Mouse (Mus musculus): Measurements from ENCODE around the gene Tbc1d24.

Tbc1d24 gene

DNA sequence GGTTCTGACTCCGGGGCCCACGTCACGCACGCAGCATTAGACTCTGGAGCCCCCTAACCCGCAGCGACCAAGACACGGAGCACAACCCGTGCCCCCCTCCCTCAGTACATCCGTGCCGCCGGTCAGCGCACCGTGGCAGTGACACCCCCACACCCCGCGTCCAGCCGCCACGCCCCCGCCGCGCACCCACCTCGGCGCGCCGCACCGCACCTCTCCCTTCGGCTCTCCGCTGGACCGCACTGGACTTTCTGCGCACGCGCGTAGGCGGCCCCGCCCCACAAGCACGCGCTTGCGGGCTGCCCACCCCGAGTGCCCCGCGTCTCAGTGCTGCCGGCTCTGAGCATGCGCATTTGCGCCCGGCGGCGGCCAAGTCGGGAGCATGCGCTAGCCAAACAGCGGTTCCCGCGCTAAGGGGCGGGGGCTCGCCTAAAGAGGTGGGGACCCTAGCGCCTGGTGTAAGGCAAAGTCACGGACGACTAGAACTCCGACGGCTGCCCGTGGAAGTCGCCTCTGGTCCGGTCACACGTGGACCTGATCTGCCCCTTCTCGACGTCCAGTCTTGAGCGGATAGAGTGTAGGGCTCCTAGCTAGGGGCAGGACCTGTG lies at the start of gene Tbc1d24:
Gene Tbc1d24 (minus strand): TSS at position 279 of the 605 bp plus-strand sequence.
- peak; percentile 99 for DNase-seq

- DNase-seq, result no peak
Observed at GRCm38 (mm10) chr17:24252329-24252728, 47.0 kb upstream of the Tbc1d24 start.

DNA sequence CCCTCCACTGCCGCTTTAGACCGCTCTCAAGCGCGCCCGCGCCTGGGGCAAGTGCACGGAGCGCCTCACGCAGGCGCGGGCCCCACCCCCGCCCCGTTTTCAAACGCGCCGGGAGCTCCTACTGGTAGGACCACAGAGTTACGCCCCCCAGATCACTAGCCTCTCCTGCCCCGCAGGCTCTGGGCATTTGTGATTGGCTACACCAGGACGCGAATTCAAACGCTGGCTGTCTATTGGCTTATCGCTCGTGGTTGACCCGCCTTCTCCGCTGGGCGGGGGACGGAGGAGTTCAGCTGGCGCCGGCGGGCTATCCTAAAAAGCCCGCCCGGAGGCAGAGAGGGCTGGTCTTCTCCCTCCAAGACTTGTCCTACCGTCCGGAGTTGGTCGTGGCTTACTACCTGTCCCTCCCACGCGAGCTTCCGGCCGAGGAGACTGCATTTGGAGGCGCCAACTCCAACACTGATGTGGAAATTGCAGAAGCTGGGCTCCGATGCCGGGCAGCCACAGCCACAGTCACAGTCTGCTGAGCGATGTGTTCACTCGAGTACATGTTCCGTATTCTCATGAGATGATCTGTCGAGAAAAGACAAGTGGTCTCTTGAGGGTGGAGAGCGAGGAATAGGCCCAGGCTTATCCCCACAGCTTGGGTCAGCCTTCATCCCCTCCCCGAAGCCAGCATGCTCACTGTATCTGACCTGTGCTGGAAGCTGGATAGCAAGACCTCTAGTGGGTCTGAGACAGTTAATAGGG lies 46.1 kb upstream of the Tbc1d24 start, which contains the start of gene Ccnf:
Gene Ccnf (minus strand): TSS at position 165 of the 750 bp plus-strand sequence.
- peak; percentile 100 for DNase-seq

- DNase-seq, result no peak
Observed at GRCm38 (mm10) chr17:24250988-24251319, 45.6 kb upstream of the Tbc1d24 start.

DNA sequence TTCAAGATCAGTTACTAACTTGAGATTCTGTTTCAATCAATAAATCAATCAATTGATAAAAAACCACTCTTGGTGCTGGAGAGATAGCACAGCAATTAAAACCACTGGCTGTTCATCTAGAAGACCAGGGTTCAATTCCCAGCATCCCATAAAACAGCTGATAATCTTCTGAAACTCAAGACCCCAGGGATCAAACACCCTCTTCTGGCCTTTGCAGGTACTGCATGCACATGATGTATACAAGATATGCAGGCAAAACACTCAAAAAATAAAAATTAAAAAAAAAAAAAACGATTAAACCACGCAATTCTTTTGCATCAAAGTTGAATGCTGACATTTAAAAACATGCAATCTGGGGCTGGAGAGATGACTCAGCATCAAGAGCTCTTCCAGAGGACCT lies 43.3 kb upstream of the Tbc1d24 start:
- peak; percentile 53 for DNase-seq

DNA sequence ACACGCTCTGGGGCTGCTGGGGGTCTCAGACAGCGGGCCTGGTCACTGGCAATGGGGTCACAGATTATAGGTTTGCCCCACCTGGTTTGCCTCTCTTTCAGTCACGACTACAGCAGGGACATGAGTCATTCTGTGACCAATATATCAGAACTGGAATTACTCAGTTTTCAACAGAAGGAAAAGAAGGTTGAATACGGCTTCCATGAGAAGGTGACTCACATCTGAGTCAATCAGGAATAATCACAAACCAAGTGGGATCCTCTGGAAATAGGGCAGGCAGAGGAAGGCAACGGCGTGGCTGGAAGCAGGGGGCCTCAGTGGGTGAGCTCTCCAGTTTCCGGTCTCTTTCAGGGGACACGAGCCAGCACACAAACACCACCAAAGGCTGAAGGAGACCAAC lies 38.7 kb upstream of the Tbc1d24 start:
- no peak for DNase-seq

DNA sequence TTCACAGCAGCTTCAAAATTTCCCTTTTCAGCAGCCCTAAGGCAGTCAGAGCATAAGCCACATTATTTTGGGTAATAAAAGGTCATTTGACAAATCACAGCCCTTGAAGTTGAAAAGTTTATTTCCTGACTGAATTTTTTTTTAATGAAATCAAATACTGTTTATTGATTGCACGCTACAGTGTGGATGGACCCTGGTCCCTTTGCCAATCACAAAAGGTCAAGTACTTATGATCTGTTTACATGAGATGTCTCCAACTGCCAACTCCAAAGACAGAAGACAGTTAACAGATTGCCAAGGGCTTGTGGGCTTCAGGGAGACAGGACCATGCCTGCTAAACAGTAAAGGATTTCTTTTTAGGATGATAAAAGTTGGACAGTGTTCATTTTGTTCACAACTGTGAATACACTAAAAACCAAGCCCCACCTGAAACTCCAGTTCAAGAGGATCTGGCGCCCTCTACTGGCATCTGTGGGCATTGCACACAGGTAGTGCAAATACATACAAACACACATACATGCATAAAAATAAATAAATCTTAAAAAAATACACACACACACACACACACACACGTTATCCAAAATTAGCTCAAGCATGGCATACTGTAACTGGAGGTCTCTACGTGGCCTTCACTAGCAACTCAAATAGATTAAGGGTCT lies 38.1 kb upstream of the Tbc1d24 start:
- DNase-seq, result no peak

GRCm38 (mm10) chr17:24236921-24237320 lies 31.6 kb upstream of the Tbc1d24 start:
- peak; percentile 94 for DNase-seq

GRCm38 (mm10) chr17:24236479-24236878 lies 31.1 kb upstream of the Tbc1d24 start:
- DNase-seq, result no peak

DNA sequence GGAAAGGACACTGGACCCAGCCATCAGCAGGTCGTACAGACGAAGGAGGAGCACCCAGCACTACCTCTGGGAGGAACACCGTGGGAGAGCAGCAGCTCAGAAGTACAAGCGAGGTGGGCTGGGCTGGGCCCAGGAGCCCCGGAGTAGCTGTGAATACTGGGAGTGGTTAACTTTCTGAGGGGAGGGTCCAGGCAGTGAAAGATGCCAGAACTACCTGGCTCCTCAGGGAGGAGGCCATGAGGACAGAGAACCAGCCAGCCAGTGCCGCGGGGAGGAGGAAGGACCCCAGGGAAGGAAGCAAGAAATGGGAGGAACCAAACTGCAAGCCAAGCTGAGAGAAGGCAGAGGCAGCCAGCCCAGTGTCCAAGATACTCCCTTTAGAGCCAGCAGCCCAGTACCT lies 22.6 kb upstream of the Tbc1d24 start:
- peak; percentile 85 for DNase-seq

GRCm38 (mm10) chr17:24226721-24227120 lies 21.4 kb upstream of the Tbc1d24 start:
- DNase-seq, result no peak

DNA sequence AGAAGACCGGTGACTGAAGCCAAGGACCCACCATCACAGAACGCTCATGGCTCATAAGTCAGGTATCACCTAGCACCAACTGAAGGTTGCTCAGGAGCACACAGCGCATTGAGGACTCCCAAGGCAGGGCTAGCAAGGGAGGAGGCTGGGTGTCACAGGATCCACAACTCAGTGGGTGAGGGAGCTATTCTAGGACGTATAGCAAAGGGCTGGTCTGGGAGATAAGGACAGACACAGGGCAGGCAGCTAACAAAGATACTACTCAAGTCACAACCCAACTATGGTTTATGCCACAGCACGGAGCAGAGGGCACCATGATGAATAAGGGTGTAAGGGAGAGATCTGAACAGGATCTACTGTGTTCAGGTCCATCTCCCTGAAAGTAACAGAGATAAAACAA lies 20.5 kb upstream of the Tbc1d24 start:
- no peak for DNase-seq

DNA sequence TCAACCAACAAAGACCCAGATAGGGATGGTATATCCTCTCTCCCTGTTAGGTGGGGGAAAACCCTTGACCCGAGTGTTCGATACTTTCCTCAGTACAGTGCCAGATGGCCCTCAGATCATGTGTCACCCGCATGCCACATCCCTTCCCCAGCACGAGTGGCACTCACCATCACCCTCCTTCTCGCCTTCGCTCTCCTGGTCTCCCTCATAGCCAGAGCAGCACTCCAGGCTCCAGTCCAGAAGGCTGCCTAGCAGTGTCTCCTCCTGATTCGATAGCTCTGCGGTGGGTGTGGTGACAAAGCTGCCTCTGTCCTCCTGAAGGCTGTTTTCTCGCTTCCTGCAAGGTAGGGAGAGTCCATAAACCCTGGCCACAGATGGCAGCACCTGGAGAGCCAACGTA lies 19.4 kb upstream of the Tbc1d24 start:
- no peak for DNase-seq

DNA sequence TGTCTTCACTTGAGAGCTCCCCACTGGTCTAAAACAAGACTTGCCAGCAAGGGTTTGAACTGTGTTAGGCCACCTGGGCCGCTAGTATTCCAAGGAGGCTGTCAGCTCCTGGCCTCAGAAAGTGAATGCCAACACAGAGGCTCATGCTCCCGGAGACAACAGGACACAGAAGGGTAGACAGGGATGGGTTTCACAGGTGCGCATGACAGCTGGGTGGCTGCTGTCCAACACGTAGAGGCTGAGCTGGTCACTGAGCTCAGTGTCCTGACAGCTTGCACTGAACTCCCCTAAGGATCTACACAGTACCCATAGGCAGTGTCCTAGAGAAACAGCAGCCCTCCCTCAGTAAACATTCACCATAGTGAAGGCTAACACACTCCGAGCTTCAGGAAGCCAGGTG lies 18.2 kb upstream of the Tbc1d24 start:
- no peak for DNase-seq

DNA sequence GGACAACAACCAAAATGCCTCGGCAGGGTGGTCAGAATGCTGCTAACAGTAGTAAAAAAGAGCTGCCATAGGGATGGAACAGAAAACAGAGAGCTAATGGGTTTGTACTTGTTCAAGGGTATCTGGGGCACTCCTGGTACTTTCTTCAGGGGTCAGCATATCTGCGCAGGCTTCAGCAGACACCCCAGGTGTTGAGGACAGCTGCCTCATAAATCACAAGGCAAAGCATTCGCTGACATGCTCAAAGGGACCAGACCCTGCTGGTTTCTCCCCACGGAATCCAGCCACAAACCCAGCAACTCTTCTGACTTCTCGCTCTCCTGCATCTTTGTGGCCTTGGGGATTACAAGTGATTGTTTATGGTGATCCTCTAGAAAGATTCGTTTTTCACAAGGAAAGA lies 17.3 kb upstream of the Tbc1d24 start:
- DNase-seq, result no peak

DNA sequence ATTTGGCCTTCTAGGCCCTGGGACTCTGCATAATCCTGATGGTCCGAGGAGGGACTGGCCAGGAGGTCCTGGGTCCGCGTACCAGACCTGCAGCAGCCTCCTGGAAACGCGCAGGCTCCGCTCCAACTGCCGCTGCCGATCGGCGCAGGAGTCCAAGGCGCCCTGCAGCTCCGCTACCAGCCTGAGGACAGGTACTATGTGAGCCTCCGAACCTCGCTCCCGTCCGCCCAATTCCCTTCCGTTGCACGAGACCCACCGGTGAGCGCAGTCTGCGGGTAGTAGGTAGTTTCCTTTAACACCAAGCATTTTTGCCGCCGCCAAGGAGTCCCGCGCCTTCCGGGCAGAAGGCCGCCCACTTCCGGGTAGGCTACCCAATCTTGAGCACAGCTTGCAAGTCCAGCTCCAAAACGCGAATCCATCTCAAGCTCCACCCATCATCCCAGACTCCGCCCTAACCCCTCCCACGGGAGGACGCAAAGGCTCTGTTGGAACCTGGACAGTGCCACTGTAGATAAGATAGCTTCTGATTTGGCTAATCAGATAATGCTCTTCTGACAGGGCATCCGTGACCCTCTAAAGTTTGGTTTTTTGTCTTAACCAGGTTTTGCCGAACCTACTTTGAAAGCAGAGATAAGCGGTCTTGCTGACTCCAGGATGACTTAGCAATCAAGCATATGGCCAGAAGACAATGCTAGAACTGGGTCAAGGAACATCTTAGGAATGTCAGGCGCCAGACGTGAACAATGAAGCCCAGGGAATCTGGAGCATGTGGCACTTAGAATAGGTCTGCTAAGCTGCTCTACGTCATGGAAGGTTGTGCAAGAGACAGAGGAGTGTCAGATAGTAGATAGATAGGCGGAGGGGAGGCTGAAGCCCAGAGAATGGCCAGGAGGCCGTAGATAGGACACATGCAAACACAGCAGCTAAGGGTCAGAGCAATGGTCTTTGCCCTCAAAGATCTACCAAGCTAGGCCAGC lies 15.4 kb upstream of the Tbc1d24 start, which contains the start of gene Tedc2:
Gene Tedc2 (minus strand): TSS at position 417 of the 977 bp plus-strand sequence.
- DNase-seq, result peak; percentile 99

- DNase-seq, result no peak
Observed at GRCm38 (mm10) chr17:24216836-24217235, 11.5 kb upstream of the Tbc1d24 start.

- no peak for DNase-seq
Observed at GRCm38 (mm10) chr17:24213186-24213585, 7.8 kb upstream of the Tbc1d24 start.

- no peak for DNase-seq
Observed at GRCm38 (mm10) chr17:24212441-24213018, 7.2 kb upstream of the Tbc1d24 start.

DNA sequence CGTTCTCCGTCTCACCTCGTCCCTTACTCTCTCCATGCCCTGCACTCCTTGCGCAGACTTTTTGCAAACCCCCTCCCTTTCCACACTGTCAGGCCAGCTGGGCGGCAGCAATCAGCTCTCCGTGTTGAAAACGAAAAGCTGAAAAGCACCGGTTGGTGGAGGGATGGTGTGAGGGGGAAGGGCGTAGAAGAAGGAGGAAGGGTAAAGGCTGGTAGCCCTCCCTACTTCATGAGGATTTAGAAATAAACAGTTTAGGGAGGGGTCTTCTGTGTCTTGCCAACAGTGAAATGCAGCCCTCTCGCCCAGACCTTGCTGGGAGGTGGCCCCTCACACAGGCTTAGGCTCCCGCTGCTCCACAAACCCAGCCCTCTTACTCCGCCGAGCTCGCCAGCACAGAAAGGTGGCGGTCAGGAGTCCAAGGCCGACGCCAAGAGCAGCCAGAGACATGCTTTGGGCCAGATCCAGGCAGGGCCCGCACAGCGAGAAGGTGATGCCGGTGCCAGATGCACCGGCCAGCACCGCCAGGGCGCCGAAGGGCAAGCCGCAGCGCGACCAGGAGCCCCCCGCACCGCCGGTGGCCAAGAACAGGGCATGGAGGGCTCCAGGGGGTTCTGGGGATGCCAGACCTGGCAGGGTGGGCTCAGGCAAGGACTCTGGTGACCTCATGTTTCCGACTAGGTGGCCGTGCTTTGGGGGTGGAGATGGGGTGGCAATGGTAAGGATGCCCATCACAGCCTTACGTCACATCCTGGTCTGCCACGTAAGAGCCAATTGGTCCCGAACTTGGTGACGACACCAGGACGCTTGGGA lies 6.5 kb upstream of the Tbc1d24 start:
- DNase-seq, result peak; percentile 97

GRCm38 (mm10) chr17:24210591-24210990 lies 5.2 kb upstream of the Tbc1d24 start:
- DNase-seq, result no peak

- DNase-seq, result no peak
Observed at GRCm38 (mm10) chr17:24209916-24210240, 4.5 kb upstream of the Tbc1d24 start.

Data from heart, adult 11 months (tissue).